25 mouse cellular contexts compared by ENCODE assay signal in the genomic region with DNA sequence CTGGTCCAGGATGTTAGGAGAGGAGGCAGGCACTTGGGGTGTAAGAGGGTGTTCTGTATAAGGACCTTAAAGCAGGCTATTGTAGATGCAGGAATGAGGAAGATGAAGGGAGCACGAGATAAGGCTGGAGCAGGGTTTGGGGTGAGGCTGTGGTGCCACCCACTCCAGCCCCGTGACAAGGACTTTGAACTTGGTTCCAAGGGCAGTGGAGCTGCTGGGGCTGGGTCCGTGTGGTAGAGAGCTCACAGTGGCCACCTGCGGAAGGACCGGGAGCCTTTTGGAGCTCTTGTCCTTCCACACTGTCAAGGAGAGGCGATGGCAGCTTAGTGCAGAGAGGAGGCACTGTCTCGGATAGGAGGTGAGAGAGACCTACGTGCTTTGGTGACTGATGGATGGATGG.
DNase-seq lines count a peak whose midpoint lies in the region; ATAC-seq and TF ChIP-seq lines count a peak whose summit lies in the region.
"Had no signal": no experiment of that assay in that cellular context is flagged by ENCODE, and none has a peak within 500 bp of the region (broad histone marks: within the 10 kb centered on the region; RNA-seq: fewer than 3 reads in every experiment).

No protein-coding gene starts in this region.

- H3K4me2 ChIP-seq in kidney, embryonic 16.5 days (replicated peaks; ENCODE audit: low read depth, low read length), result no peak overlapping the region
- H3K4me2 ChIP-seq in intestine, embryonic 14.5 days (ENCODE audit: low read length), result no peak overlapping the region
- H3K4me2 ChIP-seq: heart, embryonic 12.5 days; hindbrain, embryonic 14.5 days; lung, embryonic 14.5 days had no signal

- H3K4me3 ChIP-seq in kidney, embryonic 16.5 days (ENCODE audit: low read length), result no peak overlapping the region
- H3K4me3 ChIP-seq in embryonic facial prominence, embryonic 10.5 days, result no peak overlapping the region
- no peak overlapping the region for H3K4me3 ChIP-seq in intestine, embryonic 14.5 days (ENCODE audit: low read depth, low read length)
- H3K4me3 ChIP-seq in small intestine, adult 2 months (ENCODE audit: low read depth, low read length), result peak overlapping the region; percentile 67
- H3K4me3 ChIP-seq: heart, adult 2 months; heart, embryonic 12.5 days; layer of hippocampus, adult 2 months had no signal

- 0 out of 2 replicates have a peak overlapping the region, but pooled peaks have one; percentile 15 for H3K27ac ChIP-seq in kidney, embryonic 16.5 days (ENCODE audit: low read length)
- H3K27ac ChIP-seq in embryonic facial prominence, embryonic 10.5 days (replicated peaks), result 0 out of 2 replicates have a peak overlapping the region, but pooled peaks have one; percentile 4
- H3K27ac ChIP-seq in intestine, embryonic 14.5 days (ENCODE audit: low read depth), result no peak overlapping the region
- peak overlapping the region; percentile 90 for H3K27ac ChIP-seq in small intestine, adult 2 months (ENCODE audit: insufficient read depth, low read depth, low read length)
- H3K27ac ChIP-seq: hindbrain, embryonic 14.5 days; layer of hippocampus, adult 2 months had no signal

- H3K9ac ChIP-seq in kidney, embryonic 16.5 days (replicated peaks; ENCODE audit: low read length), result no peak overlapping the region
- H3K9ac ChIP-seq in intestine, embryonic 14.5 days (ENCODE audit: low read length), result no peak overlapping the region
- H3K9ac ChIP-seq: heart, embryonic 12.5 days; hindbrain, embryonic 14.5 days; lung, embryonic 14.5 days had no signal

- no peak for DNase-seq in kidney, adult 9 months
- no peak for DNase-seq in embryonic facial prominence, embryonic 10.5 days (ENCODE audit: low spot score)
- DNase-seq in intestine, embryonic 14.5 days (ENCODE audit: low spot score), result no peak
- no peak for DNase-seq in gastrocnemius, postnatal 4 days (ENCODE audit: low spot score in 2 of 2)
- no peak for DNase-seq in layer of hippocampus, adult 9-11 months
- DNase-seq: adrenal gland, postnatal 14 days; cerebellum, adult 11 months; cerebellum, postnatal 10 days; gastrocnemius, postnatal 25 days; heart, adult 2 months; heart, postnatal 10 days; kidney, postnatal 36 days; layer of hippocampus, postnatal 36 days; lung, embryonic 14.5 days; lung, postnatal 4 days; midbrain, embryonic 14.5 days; thymus, adult 18-20 months; thymus, postnatal 25 days had no signal

- no peaks in the 10 kb centered on the region for H3K36me3 ChIP-seq in kidney, embryonic 16.5 days (ENCODE audit: insufficient read depth, low read length)
- no peaks in the 10 kb centered on the region for H3K36me3 ChIP-seq in embryonic facial prominence, embryonic 10.5 days (replicated peaks)
- H3K36me3 ChIP-seq in intestine, embryonic 14.5 days (ENCODE audit: control insufficient read depth, insufficient read depth, low read length), result no peaks in the 10 kb centered on the region
- H3K36me3 ChIP-seq in small intestine, adult 2 months (ENCODE audit: control insufficient read depth, insufficient read depth, low read length), result no peaks in the 10 kb centered on the region

- TF ChIP-seq CTCF in small intestine, adult 2 months (IDR thresholded peaks at IDR 0.05; ENCODE audit: extremely low read depth, insufficient read length, insufficient replicate concordance, low read depth, low read length), result no peak

- no peaks in the 10 kb centered on the region for H3K9me3 ChIP-seq in kidney, embryonic 16.5 days (ENCODE audit: low read length)
- no peaks in the 10 kb centered on the region for H3K9me3 ChIP-seq in embryonic facial prominence, embryonic 10.5 days
- H3K9me3 ChIP-seq in intestine, embryonic 14.5 days (ENCODE audit: control insufficient read depth, low read length), result no peaks in the 10 kb centered on the region

- WGBS in kidney, embryonic 16.5 days, result 89% methylated on average over 8 of the region's 8 CpGs
- 87% methylated on average over 8 of the region's 8 CpGs for WGBS in embryonic facial prominence, embryonic 10.5 days
- 81% methylated on average over 8 of the region's 8 CpGs for WGBS in intestine, embryonic 14.5 days
- 26% methylated on average over 8 of the region's 8 CpGs for WGBS in small intestine, adult 2 months

- no peaks in the 10 kb centered on the region for H3K27me3 ChIP-seq in kidney, embryonic 16.5 days (ENCODE audit: insufficient read depth, low read length)
- no peaks in the 10 kb centered on the region for H3K27me3 ChIP-seq in embryonic facial prominence, embryonic 10.5 days (replicated peaks; ENCODE audit: low read depth, poor library complexity, severe bottlenecking)
- no peaks in the 10 kb centered on the region for H3K27me3 ChIP-seq in intestine, embryonic 14.5 days (replicated peaks; ENCODE audit: control insufficient read depth, insufficient read depth, low read length)
- H3K27me3 ChIP-seq in small intestine, adult 2 months (ENCODE audit: control insufficient read depth, insufficient read depth, low read length), result no peaks in the 10 kb centered on the region

- ATAC-seq in kidney, embryonic 16.5 days (ENCODE audit: low FRiP score, low TSS enrichment), result no peak
- peak; percentile 18 for ATAC-seq in intestine, embryonic 14.5 days (replicated peaks; ENCODE audit: low FRiP score, low TSS enrichment, low read depth)
- ATAC-seq: CD4-positive, CD25-positive, alpha-beta regulatory T cell, adult 4 months; forebrain, embryonic 14.5 days had no signal

- TF ChIP-seq POLR2A in small intestine, adult 2 months (IDR thresholded peaks at IDR 0.05; ENCODE audit: low read depth, low read length), result peak; percentile 74; the same call in 1 of the 2 replicates

- peaks cover 29% of the 10 kb centered on the region for H3K4me1 ChIP-seq in kidney, embryonic 16.5 days (ENCODE audit: insufficient read depth, low read length)
- peaks cover 25% of the 10 kb centered on the region for H3K4me1 ChIP-seq in embryonic facial prominence, embryonic 10.5 days
- H3K4me1 ChIP-seq in intestine, embryonic 14.5 days (replicated peaks; ENCODE audit: control insufficient read depth, insufficient read depth, low read length), result peaks cover 18% of the 10 kb centered on the region
- H3K4me1 ChIP-seq in small intestine, adult 2 months (ENCODE audit: control insufficient read depth, insufficient read depth, insufficient read length, low read length), result peaks cover 28% of the 10 kb centered on the region
